ENCODE assay signal across 19 mouse cellular contexts in the genomic region with DNA sequence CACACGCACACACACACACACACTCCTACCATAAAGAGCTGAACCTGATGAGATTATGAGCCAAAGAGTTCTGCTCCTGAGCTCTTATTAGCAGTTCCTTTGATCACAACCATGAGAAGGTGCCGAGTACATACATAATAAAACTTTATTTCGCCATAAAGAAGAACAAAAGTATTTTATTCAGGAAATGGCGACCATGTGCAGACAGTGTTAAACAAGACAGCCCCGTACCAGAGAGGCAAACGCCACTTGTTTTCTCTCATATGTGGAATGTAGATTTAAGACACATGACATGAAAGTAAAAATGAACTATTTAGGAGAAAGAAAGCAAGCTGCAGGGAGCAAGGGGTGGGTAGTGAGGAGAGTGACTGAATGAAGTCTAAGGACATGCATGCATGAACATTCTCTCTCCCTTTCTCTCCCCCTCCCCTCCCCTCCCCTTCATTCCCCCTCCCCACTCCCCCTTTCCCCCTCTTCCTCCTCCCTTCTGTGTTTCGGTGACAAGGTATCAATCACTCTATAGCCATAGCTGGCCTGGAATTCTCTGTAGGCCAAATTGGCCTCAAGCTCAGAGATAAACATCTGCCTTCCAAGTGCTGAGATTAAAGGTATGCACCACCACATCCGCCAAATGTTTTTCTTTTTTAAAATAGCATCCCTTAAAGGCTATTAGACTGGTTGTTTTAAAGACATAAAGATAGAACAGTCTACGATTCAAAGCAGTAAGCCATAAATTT.
DNase-seq lines count a peak whose midpoint lies in the region; ATAC-seq lines count a peak whose summit lies in the region.
"Had no signal": no experiment of that assay in that cellular context is flagged by ENCODE, and none has a peak within 500 bp of the region (broad histone marks: within the 10 kb centered on the region; RNA-seq: fewer than 3 reads in every experiment).

No protein-coding gene starts in this region.

- no peaks in the 10 kb centered on the region for H3K9me3 ChIP-seq in kidney, embryonic 16.5 days (ENCODE audit: low read length)
- H3K9me3 ChIP-seq in embryonic facial prominence, embryonic 11.5 days (replicated peaks; ENCODE audit: control insufficient read depth, low read length) = no peaks in the 10 kb centered on the region
- no peaks in the 10 kb centered on the region for H3K9me3 ChIP-seq in limb, embryonic 12.5 days
- H3K9me3 ChIP-seq in liver, embryonic 12.5 days (replicated peaks) = no peaks in the 10 kb centered on the region
- H3K9me3 ChIP-seq: liver, embryonic 13.5 days; midbrain, embryonic 15.5 days had no signal

- H3K4me1 ChIP-seq in kidney, embryonic 16.5 days (ENCODE audit: insufficient read depth, low read length) = peaks cover 7% of the 10 kb centered on the region; the same call in 1 of the 2 replicates
- no peaks in the 10 kb centered on the region for H3K4me1 ChIP-seq in embryonic facial prominence, embryonic 11.5 days (ENCODE audit: control insufficient read depth, insufficient read depth, low read length)
- peaks cover 13% of the 10 kb centered on the region for H3K4me1 ChIP-seq in limb, embryonic 12.5 days (replicated peaks)
- no peaks in the 10 kb centered on the region for H3K4me1 ChIP-seq in liver, embryonic 12.5 days
- H3K4me1 ChIP-seq: liver, embryonic 13.5 days; midbrain, embryonic 15.5 days had no signal

- H3K4me2 ChIP-seq in kidney, embryonic 16.5 days (replicated peaks; ENCODE audit: low read depth, low read length) = no peak overlapping the region
- H3K4me2 ChIP-seq in embryonic facial prominence, embryonic 11.5 days (ENCODE audit: low read depth, low read length) = no peak overlapping the region
- no peak overlapping the region; the same call in 1 of the 2 replicates for H3K4me2 ChIP-seq in limb, embryonic 12.5 days
- H3K4me2 ChIP-seq in liver, embryonic 12.5 days = no peak overlapping the region
- H3K4me2 ChIP-seq: heart, embryonic 11.5 days; liver, embryonic 13.5 days; midbrain, embryonic 15.5 days had no signal

- no peaks in the 10 kb centered on the region for H3K27me3 ChIP-seq in kidney, embryonic 16.5 days (ENCODE audit: insufficient read depth, low read length)
- H3K27me3 ChIP-seq in embryonic facial prominence, embryonic 11.5 days (ENCODE audit: control insufficient read depth, insufficient read depth, low read length) = no peaks in the 10 kb centered on the region
- H3K27me3 ChIP-seq in limb, embryonic 12.5 days = no peaks in the 10 kb centered on the region
- H3K27me3 ChIP-seq in liver, embryonic 12.5 days (replicated peaks) = no peaks in the 10 kb centered on the region
- H3K27me3 ChIP-seq: liver, embryonic 13.5 days; midbrain, embryonic 15.5 days had no signal

- H3K36me3 ChIP-seq in kidney, embryonic 16.5 days (ENCODE audit: insufficient read depth, low read length) = no peaks in the 10 kb centered on the region
- no peaks in the 10 kb centered on the region for H3K36me3 ChIP-seq in embryonic facial prominence, embryonic 11.5 days (replicated peaks; ENCODE audit: control insufficient read depth, insufficient read depth, low read depth, low read length)
- no peaks in the 10 kb centered on the region for H3K36me3 ChIP-seq in limb, embryonic 12.5 days
- no peaks in the 10 kb centered on the region for H3K36me3 ChIP-seq in liver, embryonic 12.5 days
- H3K36me3 ChIP-seq: G1E; liver, embryonic 13.5 days; midbrain, embryonic 15.5 days had no signal

- 23% methylated on average over 9 of the region's 9 CpGs for WGBS in kidney, embryonic 16.5 days
- WGBS in embryonic facial prominence, embryonic 11.5 days = 64% methylated on average over 9 of the region's 9 CpGs
- WGBS in limb, embryonic 12.5 days = 14% methylated on average over 9 of the region's 9 CpGs
- 65% methylated on average over 9 of the region's 9 CpGs for WGBS in liver, embryonic 12.5 days (ENCODE audit: insufficient replicate concordance)

- no peak overlapping the region for H3K4me3 ChIP-seq in kidney, embryonic 16.5 days (ENCODE audit: low read length)
- H3K4me3 ChIP-seq in embryonic facial prominence, embryonic 11.5 days (ENCODE audit: low read depth, low read length) = no peak overlapping the region
- H3K4me3 ChIP-seq in limb, embryonic 12.5 days (replicated peaks) = no peak overlapping the region
- no peak overlapping the region for H3K4me3 ChIP-seq in liver, embryonic 12.5 days
- H3K4me3 ChIP-seq: liver, embryonic 13.5 days; midbrain, embryonic 15.5 days had no signal

- peak; percentile 89 for ATAC-seq in kidney, embryonic 16.5 days (ENCODE audit: low FRiP score, low TSS enrichment)
- ATAC-seq in embryonic facial prominence, embryonic 11.5 days (replicated peaks; ENCODE audit: insufficient number of reproducible peaks, low FRiP score, low TSS enrichment, low read depth) = no peak
- peak; percentile 83 for ATAC-seq in limb, embryonic 12.5 days (ENCODE audit: insufficient number of reproducible peaks, insufficient read depth, low FRiP score, low TSS enrichment, low read depth)
- ATAC-seq in liver, embryonic 12.5 days = no peak
- ATAC-seq: forebrain, embryonic 16.5 days; midbrain, embryonic 15.5 days had no signal

- no peak overlapping the region for H3K9ac ChIP-seq in kidney, embryonic 16.5 days (replicated peaks; ENCODE audit: low read length)
- H3K9ac ChIP-seq in embryonic facial prominence, embryonic 11.5 days (replicated peaks; ENCODE audit: low read length) = no peak overlapping the region
- no peak overlapping the region for H3K9ac ChIP-seq in limb, embryonic 12.5 days (replicated peaks)
- H3K9ac ChIP-seq in liver, embryonic 12.5 days = no peak overlapping the region
- H3K9ac ChIP-seq: liver, embryonic 13.5 days; midbrain, embryonic 15.5 days had no signal

- DNase-seq in kidney, postnatal 36 days = no peak
- peak; percentile 47 for DNase-seq in embryo, embryonic 10 days (ENCODE audit: low spot score)
- peak; percentile 4 for DNase-seq in embryonic facial prominence, embryonic 11.5 days (ENCODE audit: low spot score)
- DNase-seq in thymus, postnatal 25 days = no peak
- DNase-seq in urinary bladder, postnatal 4 days (ENCODE audit: low spot score in 2 of 2) = no peak
- DNase-seq: adrenal gland, postnatal 25 days; cerebellum, postnatal 10 days; gastrocnemius, postnatal 25 days; heart, postnatal 4 days; kidney, adult 8-10 months; liver, embryonic 13.5 days; lung, postnatal 10 days had no signal

- peak overlapping the region; percentile 69 for H3K27ac ChIP-seq in kidney, embryonic 16.5 days (ENCODE audit: low read length)
- H3K27ac ChIP-seq in embryonic facial prominence, embryonic 11.5 days (replicated peaks; ENCODE audit: low read depth, low read length) = no peak overlapping the region
- H3K27ac ChIP-seq in limb, embryonic 12.5 days = peak overlapping the region; percentile 14
- no peak overlapping the region for H3K27ac ChIP-seq in liver, embryonic 12.5 days
- H3K27ac ChIP-seq: liver, embryonic 13.5 days; midbrain, embryonic 15.5 days had no signal

Comparison
In these comparisons a context has a peak if more than half of its experiments do, and no peak if none do; other contexts are left out.
1. ATAC-seq: peak in kidney, embryonic 16.5 days (single experiment) and limb, embryonic 12.5 days (single experiment); none in embryonic facial prominence, embryonic 11.5 days (single experiment) and liver, embryonic 12.5 days (single experiment).
2. H3K27ac ChIP-seq: peak in kidney, embryonic 16.5 days (single experiment) and limb, embryonic 12.5 days (single experiment); none in embryonic facial prominence, embryonic 11.5 days (single experiment) and liver, embryonic 12.5 days (single experiment).
3. DNase-seq: peak in embryo, embryonic 10 days (single experiment) and embryonic facial prominence, embryonic 11.5 days (single experiment); none in kidney, postnatal 36 days (0 of 2), thymus, postnatal 25 days (single experiment) and urinary bladder, postnatal 4 days (0 of 2).